Mouse (Mus musculus) small intestine, adult 2 months (tissue): Measurements from ENCODE around the gene Arhgap31. TPM values are rescaled to one million over a fixed set of nuclear protein-coding genes. Genes with fewer than 3 reads are reported as not detected.

Experiments used
- H3K27ac ChIP-seq: fragments of 200-500 bp; 2 replicates; pipeline ENCODE4 v1.5.1; 2012; ENCODE audit warnings: low read depth, low read length, control low read depth, inconsistent platforms; ENCODE audit not compliant: insufficient read depth
- H3K27me3 ChIP-seq: fragments of 200-500 bp; 2 replicates; pipeline ENCODE4 v1.6.1; 2012; ENCODE audit warnings: mild to moderate bottlenecking, moderate library complexity, low read length, inconsistent platforms; ENCODE audit not compliant: control insufficient read depth, insufficient read depth
- H3K36me3 ChIP-seq: fragments of 200-500 bp; 2 replicates; pipeline ENCODE4 v1.6.1; 2012; ENCODE audit warnings: mild to moderate bottlenecking, low read length, control low read depth, inconsistent platforms; ENCODE audit not compliant: control insufficient read depth, insufficient read depth
- H3K4me1 ChIP-seq: fragments of 200-500 bp; 2 replicates; pipeline ENCODE4 v1.6.1; 2012; ENCODE audit warnings: low read length, inconsistent platforms, mixed read lengths; ENCODE audit not compliant: control insufficient read depth, insufficient read depth, insufficient read length
- H3K4me3 ChIP-seq: fragments of 200-500 bp; 2 replicates; pipeline ENCODE4 v1.5.1; 2012; ENCODE audit warnings: low read depth, mild to moderate bottlenecking, control low read depth, inconsistent platforms, low read length, moderate library complexity
- CTCF ChIP-seq: fragments of 200-500 bp; IDR thresholded peaks from 2 replicates; pipeline ENCODE4 v1.5.1; 2012; ENCODE audit warnings: low read depth, mild to moderate bottlenecking, control low read depth, inconsistent platforms, low read length, moderate library complexity, mixed read lengths; ENCODE audit not compliant: insufficient replicate concordance, insufficient read length; ENCODE audit errors: extremely low read depth
- POLR2A ChIP-seq: fragments of 200-500 bp; IDR thresholded peaks from 2 replicates; pipeline ENCODE4 v1.6.1; 2012; ENCODE audit warnings: low read depth, mild to moderate bottlenecking, control low read depth, inconsistent platforms, low read length, moderate library complexity
- WGBS: fragments of 180-500 bp; shearing (Covaris S2); methylation state at CpG from one replicate; pipeline ENCODE4 v1.1.7; 2018; 5-methylcytosine and 5-hydroxymethylcytosine counted together
- polyA plus RNA-seq: library from polyadenylated mRNA; depleted of rRNA; stranded (reverse); fragments of >200 nt; gene quantifications from 2 replicates; pipeline ENCODE4 v1.2.3, GENCODE M21; 2012

Arhgap31 gene
- polyA plus RNA-seq, 1 experiment = 4.0 TPM

GRCm38 (mm10) chr16:38568192-38568591 is 144.9 kb downstream of the Arhgap31 start:
- Histone ChIP-seq H3K36me3 (peaks cover 30% of the 10 kb centered on the region), H3K4me3 (no peak overlapping the region), H3K4me1 (no peaks in the 10 kb centered on the region), H3K27ac (no peak overlapping the region), H3K27me3 (no peaks in the 10 kb centered on the region)
- TF ChIP-seq CTCF (no peak), POLR2A (no peak)
- 87% methylated on average over 5 of the region's 5 CpGs for WGBS

GRCm38 (mm10) chr16:38563516-38563915 is 149.6 kb downstream of the Arhgap31 start:
- Histone ChIP-seq H3K27ac (no peak overlapping the region), H3K36me3 (peaks cover 8% of the 10 kb centered on the region), H3K4me3 (peak overlapping the region; percentile 68; the same call in 1 of the 2 replicates), H3K4me1 (no peaks in the 10 kb centered on the region), H3K27me3 (0 out of 2 replicates have a peak, but pooled peaks cover 7% of the 10 kb centered on the region)
- 15% methylated on average over 10 of the region's 10 CpGs for WGBS
- TF ChIP-seq CTCF = no peak

- Histone ChIP-seq H3K27me3 (0 out of 2 replicates have a peak, but pooled peaks cover 7% of the 10 kb centered on the region), H3K27ac (peak overlapping the region; percentile 9), H3K4me3 (peak overlapping the region; percentile 68), H3K4me1 (no peaks in the 10 kb centered on the region), H3K36me3 (peaks cover 6% of the 10 kb centered on the region; the same call in 1 of the 2 replicates)
- under 1% methylated on average over 25 of the region's 25 CpGs for WGBS
- TF ChIP-seq CTCF (no peak), POLR2A (no peak)
Observed at GRCm38 (mm10) chr16:38562968-38563327, 150.1 kb downstream of the Arhgap31 start.

- H3K4me1 ChIP-seq = no peaks in the 10 kb centered on the region
- TF ChIP-seq CTCF (no peak), POLR2A (peak; percentile 87)
Observed at GRCm38 (mm10) chr16:38562131-38562967, 150.7 kb downstream of the Arhgap31 start.

GRCm38 (mm10) chr16:38558221-38558748 is 154.8 kb downstream of the Arhgap31 start, which contains the start of gene Tmem39a:
Gene Tmem39a (plus strand): TSS chr16:38558698.
- Histone ChIP-seq H3K27ac (no peak within 1 kb of the TSS), H3K27me3 (0 out of 2 replicates have a peak, but pooled peaks cover 7% of the 10 kb centered on the region), H3K4me3 (no peak within 1 kb of the TSS), H3K4me1 (no peaks in the 10 kb centered on the region), H3K36me3 (no peaks in the 10 kb centered on the region)
- TF ChIP-seq POLR2A (no peak), CTCF (no peak)
- 64% methylated on average over 3 of the region's 3 CpGs for WGBS

More at GRCm38 (mm10) chr16:38562131-38562967, 150.7 kb downstream of the Arhgap31 start:
- Histone ChIP-seq H3K36me3 (peaks cover 6% of the 10 kb centered on the region; the same call in 1 of the 2 replicates), H3K27ac (peak overlapping the region; percentile 29), H3K27me3 (0 out of 2 replicates have a peak, but pooled peaks cover 7% of the 10 kb centered on the region), H3K4me3 (peak overlapping the region; percentile 68)
- 7% methylated on average over 37 of the region's 37 CpGs for WGBS

GRCm38 (mm10) chr16:38555988-38556387 is 157.1 kb downstream of the Arhgap31 start:
- H3K27me3 ChIP-seq = 0 out of 2 replicates have a peak, but pooled peaks cover 7% of the 10 kb centered on the region
- TF ChIP-seq POLR2A (no peak), CTCF (no peak)
- no peaks in the 10 kb centered on the region for H3K36me3 ChIP-seq
- H3K4me3 ChIP-seq = no peak overlapping the region
- no peaks in the 10 kb centered on the region for H3K4me1 ChIP-seq
- 86% methylated on average over 3 of the region's 3 CpGs for WGBS
- H3K27ac ChIP-seq = no peak overlapping the region
